Comparison of ENCODE assay signal across 8 mouse cellular contexts in genomic region chr5:137511706-137512105, GRCm38 (mm10). TPM values are rescaled to one million over a fixed set of nuclear protein-coding genes. Genes with fewer than 3 reads are reported as not detected.
A peak's percentile ranks its signal among the peaks of the same experiment; 100 is the strongest.
DNase-seq lines count a peak whose midpoint lies in the region; ATAC-seq and TF ChIP-seq lines count a peak whose summit lies in the region.

No protein-coding gene starts in this region.

- peak overlapping the region; percentile 95 for H3K4me2 ChIP-seq in heart, embryonic 11.5 days
- H3K4me2 ChIP-seq in forebrain, embryonic 13.5 days, result peak overlapping the region; percentile 93
- H3K4me2 ChIP-seq in liver, embryonic 14.5 days (ENCODE audit: low read depth), result peak overlapping the region; percentile 69

- TF ChIP-seq EP300 in ES-Bruce4 (IDR thresholded peaks at IDR 0.05; ENCODE audit: insufficient read depth, low read depth, low read length), result no peak
- no peak for TF ChIP-seq EP300 in liver, embryonic 14.5 days (IDR thresholded peaks at IDR 0.05; ENCODE audit: low read depth)

- no peak overlapping the region for H3K27ac ChIP-seq in heart, embryonic 11.5 days (ENCODE audit: low read depth, low read length)
- no peak overlapping the region for H3K27ac ChIP-seq in ES-Bruce4 (ENCODE audit: insufficient read depth, low read length)
- no peak overlapping the region for H3K27ac ChIP-seq in forebrain, embryonic 13.5 days
- H3K27ac ChIP-seq in liver, embryonic 14.5 days, result no peak overlapping the region

- H3K4me3 ChIP-seq in heart, embryonic 11.5 days (ENCODE audit: low read depth, low read length), result peak overlapping the region; percentile 89
- H3K4me3 ChIP-seq in ES-Bruce4 (ENCODE audit: low read depth, low read length), result peak overlapping the region; percentile 74
- peak overlapping the region; percentile 97 for H3K4me3 ChIP-seq in forebrain, embryonic 13.5 days
- peak overlapping the region in 1 of 2 experiments; percentile 92; a peak in 2 of 4 replicates for H3K4me3 ChIP-seq in liver, embryonic 14.5 days (ENCODE audit: insufficient read depth in 1 of 2, low read depth in 2 of 2, low read length in 2 of 2)

- WGBS in heart, embryonic 11.5 days (ENCODE audit: insufficient replicate concordance), result 78% methylated on average over 3 of the region's 3 CpGs
- 62% methylated on average over 3 of the region's 3 CpGs for whole genome bisulfite sequencing in forebrain, embryonic 13.5 days
- 71% methylated on average over 3 of the region's 3 CpGs for WGBS in liver, embryonic 14.5 days (ENCODE audit: insufficient replicate concordance)

- DNase-seq in heart, postnatal 10 days, result no peak
- no peak for DNase-seq in liver, embryonic 14.5 days (ENCODE audit: low read depth in 3 of 3, low spot score in 3 of 3)
- DNase-seq in B cell, adult 2 months, result no peak
- no peak for DNase-seq in embryo, embryonic 11 days
- no peak for DNase-seq in kidney, postnatal 10 days

- no peaks in the 10 kb centered on the region for H3K36me3 ChIP-seq in heart, embryonic 11.5 days (ENCODE audit: control insufficient read depth, insufficient read depth, low read length)
- no peaks in the 10 kb centered on the region for H3K36me3 ChIP-seq in ES-Bruce4 (ENCODE audit: control insufficient read depth, insufficient read depth, low read length, poor library complexity, severe bottlenecking)
- H3K36me3 ChIP-seq in forebrain, embryonic 13.5 days (ENCODE audit: poor library complexity, severe bottlenecking), result peaks cover 10% of the 10 kb centered on the region
- no peaks in the 10 kb centered on the region for H3K36me3 ChIP-seq in liver, embryonic 14.5 days (replicated peaks; ENCODE audit: control insufficient read depth, insufficient read depth, low read depth)

- no peaks in the 10 kb centered on the region for H3K27me3 ChIP-seq in heart, embryonic 11.5 days (ENCODE audit: control insufficient read depth, insufficient read depth, low read length)
- H3K27me3 ChIP-seq in ES-Bruce4 (ENCODE audit: control insufficient read depth, insufficient read depth, low read length, poor library complexity, severe bottlenecking), result no peaks in the 10 kb centered on the region
- no peaks in the 10 kb centered on the region for H3K27me3 ChIP-seq in forebrain, embryonic 13.5 days
- H3K27me3 ChIP-seq in liver, embryonic 14.5 days (ENCODE audit: control insufficient read depth, insufficient read depth, low read length), result no peaks in the 10 kb centered on the region

- no peak for TF ChIP-seq POLR2A in ES-Bruce4 (IDR thresholded peaks at IDR 0.05; ENCODE audit: insufficient read depth, low read length)

- intact Hi-C loops in heart, postnatal 10 days (cut with DNase I), result no loop called here

- no peak overlapping the region for H3K9ac ChIP-seq in heart, embryonic 11.5 days (ENCODE audit: low read depth, low read length)
- H3K9ac ChIP-seq in ES-Bruce4 (ENCODE audit: low read depth, poor library complexity, severe bottlenecking), result peak overlapping the region; percentile 99
- peak overlapping the region; percentile 99 for H3K9ac ChIP-seq in forebrain, embryonic 13.5 days
- peak overlapping the region; percentile 93; the same call in 1 of the 2 replicates for H3K9ac ChIP-seq in liver, embryonic 14.5 days (replicated peaks)

- H3K9me3 ChIP-seq in heart, embryonic 11.5 days (replicated peaks; ENCODE audit: control insufficient read depth, low read length), result no peaks in the 10 kb centered on the region
- no peaks in the 10 kb centered on the region for H3K9me3 ChIP-seq in ES-Bruce4 (replicated peaks; ENCODE audit: control insufficient read depth, insufficient read depth, low read length, poor library complexity, severe bottlenecking)
- no peaks in the 10 kb centered on the region for H3K9me3 ChIP-seq in forebrain, embryonic 13.5 days (replicated peaks)
- H3K9me3 ChIP-seq in liver, embryonic 14.5 days (ENCODE audit: control insufficient read depth, low read length), result no peaks in the 10 kb centered on the region

- no peak for ATAC-seq in heart, embryonic 11.5 days (replicated peaks; ENCODE audit: insufficient number of reproducible peaks, low FRiP score, low TSS enrichment)
- ATAC-seq in forebrain, embryonic 13.5 days, result no peak
- no peak for ATAC-seq in liver, embryonic 14.5 days (ENCODE audit: insufficient read depth)

- TF ChIP-seq CTCF in ES-Bruce4 (IDR thresholded peaks at IDR 0.05; ENCODE audit: low read depth, low read length), result no peak
- no peak for TF ChIP-seq CTCF in liver, embryonic 14.5 days (IDR thresholded peaks at IDR 0.05; ENCODE audit: low read depth)

- peaks cover 23% of the 10 kb centered on the region for H3K4me1 ChIP-seq in heart, embryonic 11.5 days (ENCODE audit: control insufficient read depth, insufficient read depth, low read length)
- H3K4me1 ChIP-seq in ES-Bruce4 (ENCODE audit: control insufficient read depth, insufficient read depth, low read length), result peaks cover 1% of the 10 kb centered on the region
- H3K4me1 ChIP-seq in forebrain, embryonic 13.5 days, result peaks cover 50% of the 10 kb centered on the region
- H3K4me1 ChIP-seq in liver, embryonic 14.5 days (replicated peaks; ENCODE audit: control insufficient read depth in 2 of 2, insufficient read depth in 2 of 2, low read length in 1 of 2), result peaks cover 6 to 7% of the 10 kb centered on the region in 2 experiments; a peak in 3 of 4 replicates

RNA-seq across cellular contexts. Expression of gene Gigyf1, which starts 6.6 kb away (rescaled TPM):
- 6.8 and 9.5 TPM in 2 replicates for polyA plus RNA-seq in heart, embryonic 11.5 days (2014; fragmentation: Nextera tagmentation; extraction: Ambion mirVana)
- 10 to 100 TPM; 29.6 to 33.8 TPM for total RNA-seq in heart, postnatal 10 days (2021)
- polyA plus RNA-seq in ES-Bruce4 (2011; ENCODE audit: insufficient read depth, insufficient read length, low read depth, missing spikeins), result 33.5 and 37.9 TPM in 2 replicates
- polyA plus RNA-seq in forebrain, embryonic 13.5 days (2015; fragmentation: Nextera tagmentation; extraction: Ambion mirVana), result 16.1 and 17.5 TPM in 2 replicates
- polyA plus RNA-seq in liver, embryonic 14.5 days (2012; rRNA removed), result 4.6 and 5.7 TPM in 2 replicates
- polyA plus RNA-seq in liver, embryonic 14.5 days (2014; fragmentation: Nextera tagmentation; extraction: Ambion mirVana), result 2.1 and 2.8 TPM in 2 replicates

RNA-seq across cellular contexts. Expression of gene Pop7, which starts 9.4 kb away (rescaled TPM):
- polyA plus RNA-seq in heart, embryonic 11.5 days (2014; fragmentation: Nextera tagmentation; extraction: Ambion mirVana), result 46.5 and 50.0 TPM in 2 replicates
- total RNA-seq in heart, postnatal 10 days (2021), result 10 to 100 TPM; 16.6 to 19.2 TPM
- polyA plus RNA-seq in ES-Bruce4 (2011; ENCODE audit: insufficient read depth, insufficient read length, low read depth, missing spikeins), result 14.4 and 15.0 TPM in 2 replicates
- polyA plus RNA-seq in forebrain, embryonic 13.5 days (2015; fragmentation: Nextera tagmentation; extraction: Ambion mirVana), result 75.6 and 82.9 TPM in 2 replicates
- polyA plus RNA-seq in liver, embryonic 14.5 days (2012; rRNA removed), result 25.3 and 29.2 TPM in 2 replicates
- 34.6 and 36.5 TPM in 2 replicates for polyA plus RNA-seq in liver, embryonic 14.5 days (2014; fragmentation: Nextera tagmentation; extraction: Ambion mirVana)

RNA-seq across cellular contexts. Expression of gene Epo, which starts 21.3 kb away (rescaled TPM):
- polyA plus RNA-seq in heart, embryonic 11.5 days (2014; fragmentation: Nextera tagmentation; extraction: Ambion mirVana), result not detected in 2 replicates
- total RNA-seq in heart, postnatal 10 days (2021), result not detected
- polyA plus RNA-seq in ES-Bruce4 (2011; ENCODE audit: insufficient read depth, insufficient read length, low read depth, missing spikeins), result not detected in 2 replicates
- 0.35 TPM in 1 of 2 replicates, not detected in the other for polyA plus RNA-seq in forebrain, embryonic 13.5 days (2015; fragmentation: Nextera tagmentation; extraction: Ambion mirVana)
- polyA plus RNA-seq in liver, embryonic 14.5 days (2012; rRNA removed), result 0.40 and 0.47 TPM in 2 replicates
- 0.62 and 0.85 TPM in 2 replicates for polyA plus RNA-seq in liver, embryonic 14.5 days (2014; fragmentation: Nextera tagmentation; extraction: Ambion mirVana)

RNA-seq across cellular contexts. Expression of gene Gnb2, which starts 21.6 kb away (rescaled TPM):
- polyA plus RNA-seq in heart, embryonic 11.5 days (2014; fragmentation: Nextera tagmentation; extraction: Ambion mirVana), result 307 and 318 TPM in 2 replicates
- 100 to 1,000 TPM; 481 to 484 TPM for total RNA-seq in heart, postnatal 10 days (2021)
- polyA plus RNA-seq in ES-Bruce4 (2011; ENCODE audit: insufficient read depth, insufficient read length, low read depth, missing spikeins), result 208 and 237 TPM in 2 replicates
- 483 and 508 TPM in 2 replicates for polyA plus RNA-seq in forebrain, embryonic 13.5 days (2015; fragmentation: Nextera tagmentation; extraction: Ambion mirVana)
- polyA plus RNA-seq in liver, embryonic 14.5 days (2012; rRNA removed), result 211 and 215 TPM in 2 replicates
- 151 and 157 TPM in 2 replicates for polyA plus RNA-seq in liver, embryonic 14.5 days (2014; fragmentation: Nextera tagmentation; extraction: Ambion mirVana)

RNA-seq across cellular contexts. Expression of gene Zan, which starts 34.8 kb away (rescaled TPM):
- 0.03 and 0.11 TPM in 2 replicates for polyA plus RNA-seq in heart, embryonic 11.5 days (2014; fragmentation: Nextera tagmentation; extraction: Ambion mirVana)
- total RNA-seq in heart, postnatal 10 days (2021), result under 1 TPM in 1 of 2 experiments, not detected in 1; 0.10 TPM
- 0.04 TPM in 1 of 2 replicates, not detected in the other for polyA plus RNA-seq in ES-Bruce4 (2011; ENCODE audit: insufficient read depth, insufficient read length, low read depth, missing spikeins)
- polyA plus RNA-seq in forebrain, embryonic 13.5 days (2015; fragmentation: Nextera tagmentation; extraction: Ambion mirVana), result 0.08 and 0.12 TPM in 2 replicates
- 0.19 and 0.22 TPM in 2 replicates for polyA plus RNA-seq in liver, embryonic 14.5 days (2012; rRNA removed)
- 0.06 and 0.13 TPM in 2 replicates for polyA plus RNA-seq in liver, embryonic 14.5 days (2014; fragmentation: Nextera tagmentation; extraction: Ambion mirVana)
